ENCODE assay signal across 9 mouse cellular contexts in the genomic region with DNA sequence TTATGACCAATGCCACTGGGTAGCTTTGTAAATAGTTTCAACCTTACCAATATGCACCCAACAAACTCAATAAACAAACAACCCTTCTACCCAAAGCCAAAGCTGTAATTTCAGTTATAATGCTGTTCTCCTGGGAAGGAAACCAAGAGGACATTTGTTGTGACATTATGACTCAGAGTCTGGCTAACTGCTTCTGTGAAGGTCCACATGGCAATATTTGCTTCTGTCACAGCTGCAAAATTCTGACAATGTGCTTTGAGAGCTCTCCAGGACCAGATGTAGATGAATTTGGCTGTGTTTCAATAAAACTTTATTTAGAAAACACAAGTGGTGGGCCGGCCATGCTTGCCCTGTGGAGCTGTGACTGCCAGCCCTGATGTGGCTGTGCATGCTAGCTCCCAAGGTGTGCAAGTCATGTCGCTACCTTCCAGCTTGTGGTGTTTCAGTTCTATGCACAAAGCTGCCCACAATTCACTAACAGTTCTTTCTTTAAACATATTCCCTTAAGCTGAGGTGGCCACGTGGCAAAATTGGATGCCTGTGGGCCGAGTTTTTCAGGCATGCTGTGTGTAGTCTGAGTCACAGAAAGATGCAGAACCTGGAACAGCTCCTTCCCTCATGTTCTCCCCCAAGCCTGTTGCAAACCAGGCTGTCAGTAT. TPM values are rescaled to one million over a fixed set of nuclear protein-coding genes. Genes with fewer than 3 reads are reported as not detected.
A peak's percentile ranks its signal among the peaks of the same experiment; 100 is the strongest.
DNase-seq lines count a peak whose midpoint lies in the region; ATAC-seq lines count a peak whose summit lies in the region.
"Had no signal": no experiment of that assay in that cellular context is flagged by ENCODE, and none has a peak within 500 bp of the region (broad histone marks: within the 10 kb centered on the region; RNA-seq: fewer than 3 reads in every experiment).

No protein-coding gene starts in this region.

- no peak overlapping the region for H3K9ac ChIP-seq in kidney, embryonic 15.5 days
- H3K9ac ChIP-seq: limb, embryonic 15.5 days had no signal

- no peaks in the 10 kb centered on the region for H3K9me3 ChIP-seq in kidney, embryonic 15.5 days (replicated peaks)
- H3K9me3 ChIP-seq: limb, embryonic 15.5 days had no signal

- H3K27me3 ChIP-seq in kidney, embryonic 15.5 days = no peaks in the 10 kb centered on the region
- H3K27me3 ChIP-seq: limb, embryonic 15.5 days had no signal

- H3K4me2 ChIP-seq in kidney, embryonic 15.5 days = no peak overlapping the region
- H3K4me2 ChIP-seq: limb, embryonic 15.5 days had no signal

- H3K27ac ChIP-seq in kidney, embryonic 15.5 days = no peak overlapping the region
- H3K27ac ChIP-seq: limb, embryonic 15.5 days had no signal

- intact Hi-C loops in left cerebral cortex, postnatal 36 days (cut with DNase I) = no loop called here

- no peak overlapping the region for H3K4me3 ChIP-seq in kidney, embryonic 15.5 days (replicated peaks)
- H3K4me3 ChIP-seq: limb, embryonic 15.5 days had no signal

- WGBS in kidney, embryonic 15.5 days = 87% methylated on average over 4 of the region's 4 CpGs

- no peak for DNase-seq in frontal cortex, postnatal 10 days (ENCODE audit: low spot score in 2 of 2)
- DNase-seq in MN1 (ENCODE audit: low spot score) = peak; percentile 73
- DNase-seq in frontal cortex, postnatal 25 days (ENCODE audit: low spot score in 2 of 2) = peak; percentile 17 to 19
- DNase-seq in left cerebral cortex, postnatal 36 days (ENCODE audit: low spot score in 2 of 2) = peak; percentile 72
- DNase-seq in thymus, postnatal 36 days = no peak

- no peaks in the 10 kb centered on the region for H3K36me3 ChIP-seq in kidney, embryonic 15.5 days
- H3K36me3 ChIP-seq: limb, embryonic 15.5 days had no signal

- ATAC-seq in frontal cortex, adult (ENCODE audit: low TSS enrichment) = peak; percentile 93
- ATAC-seq in kidney, embryonic 15.5 days (replicated peaks; ENCODE audit: low FRiP score) = no peak
- no peak for ATAC-seq in megakaryocyte, adult 5-6 weeks (ENCODE audit: poor library complexity, severe bottlenecking)

- no peaks in the 10 kb centered on the region for H3K4me1 ChIP-seq in kidney, embryonic 15.5 days
- H3K4me1 ChIP-seq: limb, embryonic 15.5 days had no signal

RNA-seq across cellular contexts. Expression of gene Ccdc92, which starts 52.4 kb away (rescaled TPM):
- total RNA-seq in left cerebral cortex, postnatal 36 days (2021) = 10 to 100 TPM; 78.5 to 84.5 TPM
- 9.1 and 9.7 TPM in 2 replicates for polyA plus RNA-seq in kidney, embryonic 15.5 days (2015; fragmentation: Nextera tagmentation; extraction: Ambion mirVana)
- total RNA-seq in megakaryocyte, adult 5-6 weeks (2015) = 0.16 and 0.36 TPM in 2 replicates
- total RNA-seq in megakaryocyte, adult 5-6 weeks (2017) = 0.69 and 1.1 TPM in 2 replicates

RNA-seq across cellular contexts. Expression of gene Zfp664, which starts 52.7 kb away (rescaled TPM):
- total RNA-seq in left cerebral cortex, postnatal 36 days (2021) = 10 to 100 TPM; 66.0 to 71.9 TPM
- polyA plus RNA-seq in kidney, embryonic 15.5 days (2015; fragmentation: Nextera tagmentation; extraction: Ambion mirVana) = 118 and 126 TPM in 2 replicates
- total RNA-seq in megakaryocyte, adult 5-6 weeks (2015) = 5.5 and 6.3 TPM in 2 replicates
- 7.4 and 7.6 TPM in 2 replicates for total RNA-seq in megakaryocyte, adult 5-6 weeks (2017)

Comparison
In these comparisons a context has a peak if more than half of its experiments do, and no peak if none do; other contexts are left out.
1. DNase-seq: peak in MN1 (single experiment), frontal cortex, postnatal 25 days (2 of 2) and left cerebral cortex, postnatal 36 days (2 of 2); none in frontal cortex, postnatal 10 days (0 of 2) and thymus, postnatal 36 days (0 of 2).
2. RNA of gene Ccdc92, which starts 52.4 kb away (total RNA-seq): 78.5 to 84.5 TPM in left cerebral cortex, postnatal 36 days; 0.16 to 1.1 TPM in megakaryocyte, adult 5-6 weeks; every median in the first group is over 10 times any median in the second.
3. RNA of gene Zfp664, which starts 52.7 kb away (total RNA-seq): 66.0 to 71.9 TPM in left cerebral cortex, postnatal 36 days; 5.5 to 7.6 TPM in megakaryocyte, adult 5-6 weeks; every median in the first group is over 4 times any median in the second.